Mouse (Mus musculus) cerebellum, postnatal 25 days (tissue): ENCODE data around the gene Galt.
A peak's percentile ranks its signal among the peaks of the same experiment; 100 is the strongest.
"Not testable (repeated sequence)": the region's sequence is repeated elsewhere in the genome, so short reads cannot be mapped to it uniquely, and the experiment has no call there.

Source experiments
- DNase-seq, 2 experiments: peaks; one replicate each; pipeline ENCODE4 v3.0.0; 2021; ENCODE audit warnings: mixed read lengths in 2 of 2

The Galt gene

GRCm38 (mm10) chr4:41775840-41776239, 20.8 kb downstream of the Galt start:
- not testable (repeated sequence) for DNase-seq

GRCm38 (mm10) chr4:41781271-41781670, 26.2 kb downstream of the Galt start:
- not testable (repeated sequence) for DNase-seq

- DNase-seq, result peak in 1 of 2 experiments; percentile 28
Measured at GRCm38 (mm10) chr4:41781748-41782485, 26.9 kb downstream of the Galt start.

- not testable (repeated sequence) for DNase-seq
Measured at GRCm38 (mm10) chr4:41782711-41783110, 27.7 kb downstream of the Galt start.

GRCm38 (mm10) chr4:41783197-41783596, 28.2 kb downstream of the Galt start:
- DNase-seq, result not testable (repeated sequence)
